Mouse (Mus musculus) stomach, embryonic 14.5 days (tissue): ENCODE data around the gene Mapk8ip3. TPM values are rescaled to one million over a fixed set of nuclear protein-coding genes. Genes with fewer than 3 reads are reported as not detected.

Experiments
- ATAC-seq: fragments of 200-750 bp; cut with Nextera tagmentation; 2 replicates; pipeline ENCODE4 v1.8.0; 2017; ENCODE audit warnings: low read depth, moderate TSS enrichment; ENCODE audit not compliant: insufficient number of reproducible peaks, insufficient read depth, low FRiP score
- H3K27ac ChIP-seq: fragments of 300-500 bp; sonication (generic); 2 replicates; pipeline ENCODE4 v1.5.1; 2014; ENCODE audit warnings: mild to moderate bottlenecking, low read length, moderate library complexity, mixed read lengths
- H3K27me3 ChIP-seq: fragments of 300-500 bp; sonication (generic); 2 replicates; pipeline ENCODE4 v1.6.1; 2014; ENCODE audit warnings: low read length, control low read depth, mixed read lengths; ENCODE audit not compliant: control insufficient read depth, insufficient read depth
- H3K36me3 ChIP-seq: fragments of 300-500 bp; sonication (generic); 2 replicates; pipeline ENCODE4 v1.6.1; 2014; ENCODE audit warnings: mild to moderate bottlenecking, control low read depth, low read length, moderate library complexity, mixed read lengths; ENCODE audit not compliant: control insufficient read depth, insufficient read depth
- H3K4me1 ChIP-seq: fragments of 300-500 bp; sonication (generic); 2 replicates; pipeline ENCODE4 v1.6.1; 2014; ENCODE audit warnings: low read length, control low read depth, mixed read lengths; ENCODE audit not compliant: control insufficient read depth, insufficient read depth
- H3K4me2 ChIP-seq: fragments of 300-500 bp; sonication (generic); replicated peaks from 2 replicates; pipeline ENCODE4 v1.6.1; 2014; ENCODE audit warnings: low read depth, low read length, control low read depth
- H3K4me3 ChIP-seq: fragments of 300-500 bp; sonication (generic); 2 replicates; pipeline ENCODE4 v1.5.1; 2014; ENCODE audit warnings: low read depth, low read length, control low read depth
- H3K9ac ChIP-seq: fragments of 300-500 bp; sonication (generic); replicated peaks from 2 replicates; pipeline ENCODE4 v1.6.1; 2014; ENCODE audit warnings: low read depth, mild to moderate bottlenecking, control low read depth, low read length, moderate library complexity, mixed read lengths
- H3K9me3 ChIP-seq: fragments of 300-500 bp; sonication (generic); 2 replicates; pipeline ENCODE4 v1.6.1; 2016; ENCODE audit warnings: low read depth, low read length, control low read depth; ENCODE audit not compliant: control insufficient read depth
- WGBS: fragments of 180-500 bp; shearing (Covaris S2); extraction: QIAGEN DNeasy Blood & Tissue Kit; methylation state at CpG from one replicate; pipeline ENCODE4 v1.1.7; 2014; 5-methylcytosine and 5-hydroxymethylcytosine counted together
- polyA plus RNA-seq: library from polyadenylated mRNA; unstranded; fragments of >200 nt; fragmentation: Nextera tagmentation; extraction: Ambion mirVana; gene quantifications from 2 replicates; pipeline ENCODE4 v1.2.1, GENCODE M21; 2014

The Mapk8ip3 gene
- polyA plus RNA-seq, 1 experiment from 2014 or later = 42.9 TPM

- Histone ChIP-seq H3K27ac (no peak overlapping the region), H3K4me2 (no peak overlapping the region), H3K4me1 (no peaks in the 10 kb centered on the region), H3K36me3 (peaks cover 25% of the 10 kb centered on the region), H3K27me3 (no peaks in the 10 kb centered on the region), H3K9me3 (no peaks in the 10 kb centered on the region), H3K4me3 (no peak overlapping the region), H3K9ac (no peak overlapping the region)
- ATAC-seq = no peak
- 89% methylated on average over 8 of the region's 8 CpGs for WGBS
These were observed 78.8 kb downstream of the Mapk8ip3 start for GRCm38 (mm10) chr17:24857831-24858470.

GRCm38 (mm10) chr17:24856589-24856988, 80.2 kb downstream of the Mapk8ip3 start:
- ATAC-seq = no peak
- H3K9me3 ChIP-seq = no peaks in the 10 kb centered on the region
- H3K27me3 ChIP-seq = no peaks in the 10 kb centered on the region
- H3K4me2 ChIP-seq = no peak overlapping the region
- H3K4me3 ChIP-seq = no peak overlapping the region
- H3K27ac ChIP-seq = no peak overlapping the region
- no peaks in the 10 kb centered on the region for H3K4me1 ChIP-seq
- 90% methylated on average over 13 of the region's 13 CpGs for WGBS
- peaks cover 14% of the 10 kb centered on the region for H3K36me3 ChIP-seq
- no peak overlapping the region for H3K9ac ChIP-seq

GRCm38 (mm10) chr17:24855838-24856464, 80.8 kb downstream of the Mapk8ip3 start:
- H3K9me3 ChIP-seq = no peaks in the 10 kb centered on the region
- no peak overlapping the region for H3K27ac ChIP-seq
- H3K36me3 ChIP-seq = peaks cover 10% of the 10 kb centered on the region; the same call in 1 of the 2 replicates
- no peak overlapping the region for H3K9ac ChIP-seq
- no peak overlapping the region for H3K4me2 ChIP-seq
- no peak for ATAC-seq
- no peaks in the 10 kb centered on the region for H3K4me1 ChIP-seq
- no peak overlapping the region for H3K4me3 ChIP-seq
- no peaks in the 10 kb centered on the region for H3K27me3 ChIP-seq
- 87% methylated on average over 3 of the region's 3 CpGs for WGBS

DNA sequence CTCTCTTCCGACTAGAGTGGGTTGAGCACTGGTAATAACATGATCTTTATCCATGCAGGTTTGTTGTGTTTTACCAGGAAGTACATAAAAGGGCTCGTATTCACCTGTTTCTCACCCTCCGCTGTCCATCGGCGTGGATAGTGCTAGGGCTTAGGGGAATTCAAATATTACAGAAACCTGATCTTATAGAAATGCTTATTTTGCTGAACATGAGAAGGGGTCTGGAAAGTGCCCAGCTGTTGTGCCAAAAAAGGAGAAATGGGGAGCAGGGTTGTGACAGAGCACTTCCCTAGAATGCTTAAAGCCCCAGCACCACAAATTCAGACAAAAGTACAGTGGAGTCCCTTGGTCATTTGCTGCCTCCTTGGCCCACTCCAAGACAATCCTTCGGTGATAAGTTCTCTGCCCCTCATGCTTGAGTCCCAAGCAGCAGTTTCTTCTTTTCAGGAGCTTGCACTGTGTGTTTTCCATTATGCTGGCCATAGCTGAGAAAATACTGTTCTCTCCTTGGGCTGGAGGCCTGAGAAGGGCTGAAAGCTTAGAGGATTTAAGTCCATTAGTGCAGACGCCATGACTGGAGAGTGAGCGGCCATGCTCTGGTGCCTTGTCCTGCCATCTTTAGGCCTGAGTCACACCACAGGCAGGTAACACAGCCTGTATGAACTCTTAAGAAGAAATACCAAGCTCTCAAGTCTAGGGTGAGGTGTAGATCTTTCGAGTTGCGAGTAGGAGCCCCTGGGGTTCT, 85.2 kb downstream of the Mapk8ip3 start:
- no peak for ATAC-seq
- Histone ChIP-seq H3K9me3 (no peaks in the 10 kb centered on the region), H3K27ac (no peak overlapping the region), H3K4me1 (peaks cover 6% of the 10 kb centered on the region; the same call in 1 of the 2 replicates), H3K36me3 (peaks cover 8% of the 10 kb centered on the region; the same call in 1 of the 2 replicates), H3K27me3 (no peaks in the 10 kb centered on the region), H3K4me2 (peak overlapping the region; percentile 73), H3K9ac (no peak overlapping the region), H3K4me3 (peak overlapping the region; percentile 63)
- WGBS = 77% methylated on average over 10 of the region's 10 CpGs

DNA sequence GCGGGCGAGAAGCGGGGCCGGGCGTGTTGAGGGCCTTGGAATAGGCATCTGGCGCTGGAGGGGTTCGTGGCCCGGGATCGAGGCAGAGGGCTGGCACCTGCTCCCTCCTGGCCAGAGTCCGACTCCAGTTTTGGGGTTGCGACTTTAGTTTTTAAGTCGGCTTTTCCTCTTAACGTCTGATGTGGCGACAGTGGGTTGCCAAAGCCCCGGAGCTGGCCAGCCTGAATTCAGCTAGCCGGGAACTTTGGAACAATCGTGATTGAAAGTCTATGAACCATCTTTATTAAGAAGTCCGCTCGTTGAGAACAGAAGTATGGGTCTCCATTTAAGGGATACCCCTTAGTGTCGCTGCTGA, 86.0 kb downstream of the Mapk8ip3 start:
- Histone ChIP-seq H3K4me2 (peak overlapping the region; percentile 73), H3K27ac (no peak overlapping the region), H3K4me3 (peak overlapping the region; percentile 63), H3K9ac (peak overlapping the region; percentile 33; the same call in 1 of the 2 replicates), H3K9me3 (no peaks in the 10 kb centered on the region), H3K27me3 (no peaks in the 10 kb centered on the region), H3K4me1 (peaks cover 6% of the 10 kb centered on the region; the same call in 1 of the 2 replicates), H3K36me3 (peaks cover 8% of the 10 kb centered on the region; the same call in 1 of the 2 replicates)
- ATAC-seq = no peak
- 2% methylated on average over 20 of the region's 20 CpGs for WGBS

- Histone ChIP-seq H3K4me1 (peaks cover 6% of the 10 kb centered on the region; the same call in 1 of the 2 replicates), H3K9ac (peak within 1 kb of the TSS; percentile 45), H3K36me3 (peaks cover 5% of the 10 kb centered on the region; the same call in 1 of the 2 replicates), H3K27me3 (no peaks in the 10 kb centered on the region), H3K4me3 (peak within 1 kb of the TSS; percentile 63), H3K27ac (peak within 1 kb of the TSS; percentile 88), H3K9me3 (no peaks in the 10 kb centered on the region), H3K4me2 (peak within 1 kb of the TSS; percentile 73)
- WGBS = under 1% methylated on average over 58 of the region's 58 CpGs
- ATAC-seq = peak; percentile 100
These were observed 86.6 kb downstream of the Mapk8ip3 start, which contains the start of gene Fahd1 for GRCm38 (mm10) chr17:24850065-24850772. Fahd1 (minus strand) TSS chr17:24850364.

GRCm38 (mm10) chr17:24849733-24850064, 87.1 kb downstream of the Mapk8ip3 start:
- Histone ChIP-seq H3K27me3 (no peaks in the 10 kb centered on the region), H3K4me1 (peaks cover 6% of the 10 kb centered on the region; the same call in 1 of the 2 replicates), H3K36me3 (peaks cover 3% of the 10 kb centered on the region; the same call in 1 of the 2 replicates), H3K4me3 (peak overlapping the region; percentile 63), H3K27ac (peak overlapping the region; percentile 88), H3K9ac (peak overlapping the region; percentile 45), H3K9me3 (no peaks in the 10 kb centered on the region), H3K4me2 (peak overlapping the region; percentile 67)
- WGBS = under 1% methylated on average over 21 of the region's 21 CpGs
- peak; percentile 66 for ATAC-seq

DNA sequence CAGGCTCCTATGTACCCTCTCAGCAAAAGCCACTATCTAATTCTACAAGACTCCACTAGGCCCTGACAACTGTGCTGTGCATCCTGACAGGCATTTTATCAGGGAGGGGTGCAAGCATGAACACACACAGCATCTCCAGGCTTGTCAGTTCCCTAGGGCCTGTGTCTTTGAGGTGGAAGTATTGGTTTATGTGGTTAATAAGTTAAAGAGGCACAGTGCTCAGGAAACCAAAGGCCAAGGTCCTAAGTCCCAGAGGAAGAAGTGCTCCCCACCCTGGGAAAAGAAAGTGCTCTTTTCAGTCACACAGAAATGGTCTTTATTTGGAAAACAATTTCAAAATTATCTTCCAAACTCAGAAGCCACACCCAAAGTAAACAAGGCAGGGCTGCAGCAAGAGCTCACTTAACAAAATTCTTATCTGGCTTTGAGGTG, 88.2 kb downstream of the Mapk8ip3 start:
- H3K27ac ChIP-seq = no peak overlapping the region

More for the DNA sequence above, 88.2 kb downstream of the Mapk8ip3 start:
- Histone ChIP-seq H3K9ac (no peak overlapping the region), H3K4me2 (peak overlapping the region; percentile 67), H3K4me3 (peak overlapping the region; percentile 63; the same call in 1 of the 2 replicates), H3K36me3 (no peaks in the 10 kb centered on the region), H3K27me3 (no peaks in the 10 kb centered on the region), H3K9me3 (no peaks in the 10 kb centered on the region), H3K4me1 (peaks cover 6% of the 10 kb centered on the region; the same call in 1 of the 2 replicates)
- ATAC-seq = no peak
